Mouse (Mus musculus): ENCODE measurements around the gene Sema4g.

Sema4g gene

DNA sequence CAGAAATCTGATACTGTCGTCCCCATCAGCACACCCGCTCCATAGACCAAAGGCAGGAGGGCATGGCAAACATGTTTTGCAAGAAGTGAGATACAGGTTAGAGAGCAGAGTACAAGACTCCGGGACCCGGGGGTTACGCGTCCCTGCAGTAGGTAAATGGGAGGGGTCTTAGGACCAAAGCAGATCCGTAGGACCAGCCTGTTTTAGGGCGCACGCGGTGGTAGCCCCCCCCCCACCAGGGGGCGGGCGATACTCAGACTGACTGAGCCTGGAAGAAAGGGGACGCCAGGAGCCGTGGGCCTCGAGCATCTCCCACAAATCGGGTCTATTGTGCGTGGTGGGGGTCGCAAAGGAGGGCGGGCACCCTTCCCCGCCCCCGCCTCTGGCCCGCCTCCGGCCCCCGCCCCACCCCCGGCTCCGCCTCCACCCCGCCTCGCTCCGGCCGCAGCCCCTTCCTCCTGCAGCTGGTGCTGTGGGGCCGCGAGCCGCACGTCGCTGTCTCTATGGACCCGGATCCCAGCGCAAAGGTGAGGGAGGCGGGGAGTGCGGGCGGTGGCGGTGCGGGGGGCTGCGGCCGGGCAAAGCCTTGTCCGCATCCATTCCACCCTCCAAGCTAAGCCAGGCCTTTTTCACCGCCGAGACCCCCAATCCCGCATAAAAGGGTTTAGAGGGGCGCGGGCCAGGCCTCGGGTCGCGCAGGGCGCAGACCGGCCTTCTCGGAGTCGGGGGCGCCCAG, at the start of gene Sema4g:
Gene Sema4g (plus strand): TSS at position 271 of the 736 bp plus-strand sequence.
- DNase-seq = peak in 1 of 2 experiments; percentile 26

DNA sequence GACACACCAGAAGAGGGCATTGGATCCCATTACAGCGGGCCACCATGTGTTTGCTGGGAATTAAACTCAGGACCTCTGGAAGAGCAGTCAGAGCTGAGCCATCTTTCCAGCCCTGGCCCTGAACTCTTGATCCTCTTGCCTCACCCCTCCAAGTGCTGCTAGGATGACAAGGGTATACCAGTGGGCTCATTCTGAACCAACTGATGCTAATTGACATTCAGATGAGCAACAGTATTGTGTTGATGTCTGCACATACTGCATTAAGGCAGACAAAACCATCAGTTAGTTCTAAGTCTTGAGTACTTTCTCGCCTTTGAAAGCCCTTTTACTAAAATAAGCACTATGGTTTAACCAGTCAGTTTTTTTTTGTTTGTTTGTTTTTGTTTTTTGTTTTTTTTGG, 29.3 kb upstream of the Sema4g start:
- DNase-seq = no peak

DNA sequence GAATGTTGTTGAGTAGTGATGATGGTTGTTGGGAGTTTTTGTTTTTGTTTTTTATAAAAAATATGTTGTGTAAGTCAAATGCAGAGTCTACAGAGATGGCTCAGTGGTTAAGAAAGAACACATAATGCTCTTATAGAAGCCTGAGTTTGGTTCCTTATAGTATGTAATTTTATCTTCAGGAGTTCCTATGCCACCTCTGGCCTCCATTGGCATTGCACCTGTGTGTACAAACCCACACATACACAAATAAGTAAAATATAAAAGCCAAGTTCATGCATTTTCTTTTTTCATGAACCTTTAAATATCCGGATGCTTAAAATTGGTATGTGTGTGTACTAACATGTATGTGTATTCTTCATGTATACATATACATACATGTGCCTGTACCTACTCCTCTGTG, 22.9 kb upstream of the Sema4g start:
- DNase-seq = no peak

DNA sequence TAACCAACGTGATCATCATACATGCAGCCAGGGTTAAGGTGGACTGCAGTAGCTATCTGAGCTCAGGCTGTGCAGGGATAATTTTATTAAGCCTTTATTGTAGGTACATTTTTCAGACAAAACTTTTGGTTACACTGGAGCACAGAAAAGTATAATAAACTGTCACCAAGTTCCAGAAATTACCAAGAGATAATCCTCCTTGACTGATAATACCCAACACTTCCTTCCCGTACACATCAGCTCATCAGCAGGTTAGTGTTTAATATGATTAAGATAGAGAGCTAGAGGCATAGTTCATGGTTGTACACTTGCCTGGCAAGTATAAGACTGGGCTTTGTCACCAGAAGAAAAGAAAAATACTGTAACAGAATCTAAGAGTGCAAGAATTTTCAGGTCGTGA, 20.6 kb upstream of the Sema4g start:
- no peak for DNase-seq

DNA sequence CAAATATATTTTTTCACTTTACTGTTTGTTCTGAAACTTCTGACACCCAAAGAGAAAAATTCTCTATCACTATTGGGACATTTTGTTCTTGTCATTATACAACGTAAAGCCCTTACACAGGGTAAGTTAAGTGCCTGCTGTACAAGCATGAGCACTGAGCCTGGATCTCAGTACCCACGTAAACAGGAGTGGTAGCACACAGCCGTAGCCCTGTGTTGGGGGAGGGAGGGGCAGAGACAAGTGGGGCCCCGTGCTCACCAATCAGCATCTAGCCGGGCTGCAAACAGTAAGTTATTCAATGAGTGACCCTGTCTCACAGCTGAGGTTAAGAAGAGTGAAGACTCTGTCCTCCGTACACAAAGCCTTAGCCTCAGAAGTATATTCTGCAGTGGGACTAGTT, 12.3 kb upstream of the Sema4g start:
- no peak for DNase-seq

DNA sequence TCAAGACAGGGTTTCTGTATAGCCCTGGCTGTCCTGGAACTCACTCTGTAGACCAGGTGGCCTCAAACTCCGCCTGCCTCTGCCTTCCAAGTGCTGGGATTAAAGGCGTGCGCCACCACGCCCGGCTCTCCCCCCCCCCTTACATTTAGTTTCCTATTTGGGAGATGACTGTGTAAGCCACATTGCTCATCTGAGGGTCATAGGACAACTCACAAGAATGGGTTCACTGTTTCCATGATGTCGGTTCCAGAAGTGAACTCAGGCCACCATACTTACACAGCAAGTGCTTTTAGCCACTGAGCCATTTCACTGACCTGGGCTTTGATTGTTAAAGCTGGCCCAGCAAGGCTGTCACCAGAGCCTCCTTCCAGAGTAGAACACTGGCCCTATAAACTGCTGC, 11.8 kb upstream of the Sema4g start:
- no peak for DNase-seq

DNA sequence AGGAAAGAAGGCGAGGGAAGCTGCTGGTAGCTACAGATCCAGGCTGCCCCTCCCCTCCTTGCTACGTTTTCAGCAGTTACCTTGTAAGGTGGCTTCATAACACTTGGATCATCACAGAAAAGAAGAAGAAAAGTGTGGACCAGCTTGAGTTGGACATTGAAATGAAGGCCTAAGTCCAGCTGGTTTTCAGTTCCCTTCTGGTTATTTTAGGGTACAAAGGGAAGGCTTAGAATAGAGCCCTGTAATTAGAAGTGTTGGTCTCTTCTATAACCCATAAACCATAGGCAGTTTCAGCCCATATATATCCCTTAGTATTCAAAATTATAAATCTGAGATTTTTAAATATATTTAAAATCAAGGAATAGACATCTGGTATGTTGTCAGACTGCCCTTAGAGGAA, 8.1 kb upstream of the Sema4g start:
- DNase-seq = no peak

DNA sequence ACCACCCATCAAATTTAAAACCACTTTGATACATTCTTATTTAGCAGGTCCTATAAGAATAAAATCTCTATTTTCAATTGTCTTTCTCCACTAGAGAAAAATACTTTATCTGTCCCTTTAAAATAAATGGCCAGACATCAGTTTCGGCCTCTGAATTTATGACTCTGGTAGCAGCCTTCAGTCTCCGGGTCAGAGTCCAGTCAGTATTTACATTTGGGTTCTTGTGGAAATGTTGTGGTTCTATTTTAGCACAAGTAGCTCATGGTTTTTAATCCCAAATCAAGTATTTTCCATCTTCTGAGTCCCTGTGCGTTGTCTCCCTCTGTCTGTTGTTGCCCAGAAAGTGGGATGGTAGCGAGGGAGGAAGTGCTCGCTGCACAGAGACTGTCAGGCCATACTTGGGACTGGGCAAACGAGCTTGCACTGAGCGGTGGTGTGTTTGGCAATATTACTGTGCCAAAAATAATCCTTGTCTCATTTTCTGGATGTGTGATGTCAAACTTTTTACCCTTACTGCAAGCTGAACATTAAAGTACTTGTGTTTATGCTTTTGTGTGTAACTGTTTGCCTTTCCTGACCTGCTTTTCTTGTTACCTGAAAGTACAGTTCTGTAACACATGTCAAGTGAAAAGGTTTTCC, 6.3 kb upstream of the Sema4g start:
- DNase-seq = no peak

GRCm38 (mm10) chr19:44983366-44983765, 5.5 kb upstream of the Sema4g start:
- DNase-seq = no peak

DNA sequence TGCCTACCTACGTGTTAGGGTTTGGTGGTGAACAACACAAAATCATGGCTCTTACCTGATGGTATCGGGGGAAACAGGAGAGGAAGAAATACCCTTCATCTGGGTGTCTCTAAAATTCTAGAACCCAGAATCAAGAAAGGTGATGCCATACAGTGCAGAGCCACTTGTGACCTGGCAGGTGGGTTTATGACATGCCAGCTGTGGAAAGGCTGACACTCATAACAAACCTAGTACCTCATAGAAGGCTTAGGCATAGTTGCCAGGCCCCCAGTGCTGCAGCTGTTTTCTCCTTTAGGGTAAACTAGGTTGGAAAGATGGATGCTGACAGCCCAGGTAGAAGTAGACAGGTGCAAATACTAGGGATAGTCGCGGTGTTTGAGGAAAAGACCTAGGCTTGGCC, 4.5 kb upstream of the Sema4g start:
- no peak for DNase-seq

GRCm38 (mm10) chr19:44985159-44985988, 3.5 kb upstream of the Sema4g start:
- DNase-seq = no peak

GRCm38 (mm10) chr19:44987004-44987403, 1.9 kb upstream of the Sema4g start:
- DNase-seq = no peak

GRCm38 (mm10) chr19:44987851-44988250, 1.1 kb upstream of the Sema4g start:
- no peak for DNase-seq

DNA sequence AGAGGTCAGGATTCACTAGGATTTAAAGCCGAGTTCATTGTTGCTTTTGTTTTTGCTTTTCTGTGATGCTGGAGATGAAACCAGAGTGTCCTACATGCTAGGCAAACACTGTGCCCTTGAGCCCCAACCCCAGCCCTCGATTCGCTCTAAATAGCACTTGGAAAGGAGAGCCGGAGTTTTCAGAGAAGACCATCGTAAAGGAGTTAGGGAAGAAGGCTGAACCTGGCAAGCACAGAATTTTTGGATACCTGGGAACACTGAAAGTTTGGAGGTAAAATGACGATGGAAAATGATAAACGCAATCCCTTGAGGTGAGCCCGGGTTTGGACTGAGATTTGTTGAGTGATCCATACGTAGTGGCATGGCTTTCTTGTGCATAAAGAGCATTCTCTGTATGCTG, 580 bp upstream of the Sema4g start:
- no peak for DNase-seq

- no peak for DNase-seq
Observed at GRCm38 (mm10) chr19:44989567-44990495, 930 bp downstream of the Sema4g start.

- DNase-seq = no peak
Observed at GRCm38 (mm10) chr19:44991031-44991430, 2.1 kb downstream of the Sema4g start.

GRCm38 (mm10) chr19:44992246-44992645, 3.3 kb downstream of the Sema4g start:
- no peak for DNase-seq

DNA sequence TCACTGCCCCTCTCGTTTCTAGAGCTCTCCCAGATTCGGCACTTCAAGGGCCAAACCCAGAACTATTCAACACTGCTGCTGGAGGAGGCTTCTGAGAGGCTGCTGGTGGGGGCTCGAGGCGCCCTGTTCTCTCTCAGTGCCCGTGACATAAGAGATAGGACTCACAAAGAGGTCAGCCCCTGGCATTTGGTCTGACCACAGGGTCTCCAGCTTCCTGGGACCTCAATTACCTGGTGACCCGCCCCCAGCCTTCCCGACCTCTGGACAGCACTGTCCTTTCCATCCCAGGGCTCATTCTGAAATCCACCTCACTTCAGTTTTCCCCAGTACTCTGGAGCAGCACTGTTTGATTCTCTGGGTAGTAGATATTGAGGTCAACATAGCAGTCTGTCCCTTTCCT, 3.8 kb downstream of the Sema4g start:
- DNase-seq = no peak

DNA sequence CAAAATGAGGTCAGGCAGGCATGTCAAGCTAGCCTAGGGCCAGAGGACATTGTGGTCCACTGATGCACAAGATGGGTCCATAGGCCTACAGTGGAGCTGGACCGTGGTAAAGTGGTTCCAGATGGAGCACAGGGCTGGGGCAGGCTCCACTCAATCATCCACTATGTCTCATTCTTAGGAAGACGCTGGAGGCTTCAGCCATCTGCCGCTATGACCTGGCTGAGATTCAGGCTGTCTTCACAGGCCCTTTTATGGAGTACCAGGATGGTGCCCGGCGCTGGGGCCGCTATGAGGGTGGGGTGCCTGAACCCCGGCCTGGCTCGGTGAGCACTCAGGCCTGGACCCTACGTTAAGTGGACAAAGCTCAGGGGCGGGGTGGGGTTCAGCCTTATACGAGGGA, 8.9 kb downstream of the Sema4g start:
- DNase-seq = no peak

- no peak for DNase-seq
Observed at GRCm38 (mm10) chr19:44999647-45000046, 10.7 kb downstream of the Sema4g start.

- DNase-seq = no peak
Observed at GRCm38 (mm10) chr19:45002301-45002700, 13.4 kb downstream of the Sema4g start.

GRCm38 (mm10) chr19:45003740-45004516, 15.0 kb downstream of the Sema4g start:
- DNase-seq = no peak

Measured in spleen, adult 18-20 months (tissue).